Mouse (Mus musculus): Measurements from ENCODE around the gene Rnf212. TPM values are rescaled to one million over a fixed set of nuclear protein-coding genes. Genes with fewer than 3 reads are reported as not detected.

The Rnf212 gene
- polyA plus RNA-seq, 1 experiment, result 0.31 TPM

GRCm38 (mm10) chr5:108750328-108751210, 24.2 kb downstream of the Rnf212 start:
- H3K36me3 ChIP-seq (ENCODE audit: control insufficient read depth), result peaks cover 21% of the 10 kb centered on the region
- TF ChIP-seq GATA1 (IDR thresholded peaks at IDR 0.05; ENCODE audit: low read length), result peak; percentile 66
- TF ChIP-seq TAL1 (IDR thresholded peaks at IDR 0.05; ENCODE audit: low read length), result peak; percentile 59
- H3K4me3 ChIP-seq (replicated peaks), result peak overlapping the region; percentile 56
- peaks cover 6% of the 10 kb centered on the region for H3K27me3 ChIP-seq (ENCODE audit: control insufficient read depth)
- H3K9me3 ChIP-seq (ENCODE audit: control insufficient read depth, low read length), result no peaks in the 10 kb centered on the region; the same call in 1 of the 2 replicates
- H3K4me1 ChIP-seq (ENCODE audit: control insufficient read depth), result peaks cover 46% of the 10 kb centered on the region

- H3K27me3 ChIP-seq (ENCODE audit: control insufficient read depth), result no peaks in the 10 kb centered on the region
- TF ChIP-seq GATA1 (IDR thresholded peaks at IDR 0.05; ENCODE audit: low read length), result no peak
- no peak for TF ChIP-seq TAL1 (IDR thresholded peaks at IDR 0.05; ENCODE audit: low read length)
- H3K4me3 ChIP-seq (replicated peaks), result no peak overlapping the region
- peaks cover 24% of the 10 kb centered on the region for H3K4me1 ChIP-seq (ENCODE audit: control insufficient read depth)
- H3K9me3 ChIP-seq (ENCODE audit: control insufficient read depth, low read length), result no peaks in the 10 kb centered on the region
- peaks cover 46% of the 10 kb centered on the region for H3K36me3 ChIP-seq (ENCODE audit: control insufficient read depth)
These were observed 30.2 kb downstream of the Rnf212 start for GRCm38 (mm10) chr5:108744629-108745028.

DNA sequence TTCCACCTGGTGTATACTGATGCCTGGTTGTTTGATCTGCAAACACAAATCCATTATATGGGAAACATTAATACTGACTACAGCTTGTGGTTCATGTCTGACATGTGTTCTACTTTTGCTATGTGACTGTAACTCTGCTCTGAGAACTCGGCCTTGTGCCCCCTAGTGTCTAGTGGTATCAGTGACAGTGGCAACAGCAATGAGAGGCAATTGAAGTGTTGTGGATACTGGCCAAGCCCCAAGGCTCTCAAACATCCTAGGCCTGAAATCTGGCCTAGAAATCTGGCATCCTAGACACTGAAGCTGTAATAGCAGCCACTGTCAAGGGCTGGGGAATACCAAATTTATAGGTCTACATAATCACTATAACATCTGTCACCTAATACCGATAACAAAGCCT, 30.9 kb downstream of the Rnf212 start:
- TF ChIP-seq TAL1 (IDR thresholded peaks at IDR 0.05; ENCODE audit: low read length) (no peak), GATA1 (IDR thresholded peaks at IDR 0.05; ENCODE audit: low read length) (no peak)

GRCm38 (mm10) chr5:108742596-108742995, 32.2 kb downstream of the Rnf212 start:
- TF ChIP-seq TAL1 (IDR thresholded peaks at IDR 0.05; ENCODE audit: low read length), result no peak
- no peak for TF ChIP-seq GATA1 (IDR thresholded peaks at IDR 0.05; ENCODE audit: low read length)
- H3K4me3 ChIP-seq (replicated peaks), result no peak overlapping the region
- H3K4me1 ChIP-seq (ENCODE audit: control insufficient read depth), result peaks cover 10% of the 10 kb centered on the region
- H3K9me3 ChIP-seq (ENCODE audit: control insufficient read depth, low read length), result no peaks in the 10 kb centered on the region
- 0 out of 2 replicates have a peak, but pooled peaks cover 2% of the 10 kb centered on the region for H3K27me3 ChIP-seq (ENCODE audit: control insufficient read depth)
- H3K36me3 ChIP-seq (ENCODE audit: control insufficient read depth), result peaks cover 38% of the 10 kb centered on the region

More for the DNA sequence above, 30.9 kb downstream of the Rnf212 start:
- Histone ChIP-seq H3K27me3 (ENCODE audit: control insufficient read depth) (0 out of 2 replicates have a peak, but pooled peaks cover 2% of the 10 kb centered on the region), H3K4me1 (ENCODE audit: control insufficient read depth) (peaks cover 18% of the 10 kb centered on the region), H3K4me3 (replicated peaks) (no peak overlapping the region), H3K9me3 (ENCODE audit: control insufficient read depth, low read length) (no peaks in the 10 kb centered on the region), H3K36me3 (ENCODE audit: control insufficient read depth) (peaks cover 44% of the 10 kb centered on the region)

DNA sequence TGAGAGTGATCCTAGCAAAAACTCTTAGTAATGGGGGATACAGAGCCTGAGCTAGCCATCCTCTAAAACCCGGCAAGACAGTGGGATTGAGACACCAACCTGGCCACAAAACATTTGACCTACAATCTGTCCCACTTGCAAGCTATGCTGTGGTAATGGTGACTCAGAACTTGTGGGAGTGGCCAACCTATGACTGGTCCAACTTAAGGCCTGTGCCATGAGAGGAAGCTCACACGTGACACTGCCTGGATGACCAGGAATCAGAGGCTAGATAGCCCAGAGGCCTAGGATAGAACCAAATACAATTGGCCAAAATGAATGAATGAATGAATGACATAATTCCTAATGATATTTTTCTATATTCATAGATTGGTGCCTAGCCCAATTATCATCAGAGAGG, 32.9 kb downstream of the Rnf212 start:
- 0 out of 2 replicates have a peak, but pooled peaks cover 2% of the 10 kb centered on the region for H3K27me3 ChIP-seq (ENCODE audit: control insufficient read depth)
- no peak for TF ChIP-seq TAL1 (IDR thresholded peaks at IDR 0.05; ENCODE audit: low read length)
- TF ChIP-seq GATA1 (IDR thresholded peaks at IDR 0.05; ENCODE audit: low read length), result no peak
- H3K36me3 ChIP-seq (ENCODE audit: control insufficient read depth), result peaks cover 31% of the 10 kb centered on the region
- no peaks in the 10 kb centered on the region for H3K9me3 ChIP-seq (ENCODE audit: control insufficient read depth, low read length)
- peaks cover 8% of the 10 kb centered on the region for H3K4me1 ChIP-seq (ENCODE audit: control insufficient read depth)
- no peak overlapping the region for H3K4me3 ChIP-seq (replicated peaks)

DNA sequence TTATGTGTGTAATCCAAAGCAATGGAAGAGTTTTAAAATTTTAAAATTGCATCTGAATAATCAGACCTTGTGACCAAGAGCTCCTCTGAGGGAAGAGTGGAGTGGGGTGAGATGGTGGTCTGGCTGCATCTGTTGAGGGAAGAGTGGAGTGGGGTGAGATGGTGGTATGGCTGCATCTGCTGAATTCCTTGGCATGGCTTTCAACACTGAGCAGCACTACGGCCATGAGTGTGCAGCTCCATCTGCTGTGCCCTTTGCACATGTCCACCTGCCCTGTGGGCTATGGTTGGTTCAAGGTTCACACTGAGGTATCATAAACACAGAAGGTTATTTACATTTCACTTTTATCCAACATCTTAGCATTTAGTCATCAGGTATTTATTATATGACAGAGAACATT, 47.4 kb downstream of the Rnf212 start:
- no peak overlapping the region for H3K4me3 ChIP-seq (replicated peaks)
- no peaks in the 10 kb centered on the region for H3K9me3 ChIP-seq (ENCODE audit: control insufficient read depth, low read length)
- TF ChIP-seq GATA1 (IDR thresholded peaks at IDR 0.05; ENCODE audit: low read length), result no peak
- TF ChIP-seq TAL1 (IDR thresholded peaks at IDR 0.05; ENCODE audit: low read length), result no peak
- H3K36me3 ChIP-seq (ENCODE audit: control insufficient read depth), result peaks cover 46% of the 10 kb centered on the region
- H3K27me3 ChIP-seq (ENCODE audit: control insufficient read depth), result peaks cover 8% of the 10 kb centered on the region
- no peaks in the 10 kb centered on the region for H3K4me1 ChIP-seq (ENCODE audit: control insufficient read depth)

GRCm38 (mm10) chr5:108726557-108727248, 48.1 kb downstream of the Rnf212 start:
- H3K9me3 ChIP-seq (ENCODE audit: control insufficient read depth, low read length), result no peaks in the 10 kb centered on the region
- peaks cover 8% of the 10 kb centered on the region for H3K27me3 ChIP-seq (ENCODE audit: control insufficient read depth)
- H3K4me1 ChIP-seq (ENCODE audit: control insufficient read depth), result no peaks in the 10 kb centered on the region
- no peak for TF ChIP-seq TAL1 (IDR thresholded peaks at IDR 0.05; ENCODE audit: low read length)
- TF ChIP-seq GATA1 (IDR thresholded peaks at IDR 0.05; ENCODE audit: low read length), result no peak
- no peak overlapping the region for H3K4me3 ChIP-seq (replicated peaks)
- H3K36me3 ChIP-seq (ENCODE audit: control insufficient read depth), result peaks cover 45% of the 10 kb centered on the region

- H3K27me3 ChIP-seq (ENCODE audit: control insufficient read depth), result peaks cover 12% of the 10 kb centered on the region
- H3K36me3 ChIP-seq (ENCODE audit: control insufficient read depth), result peaks cover 21% of the 10 kb centered on the region
- TF ChIP-seq GATA1 (IDR thresholded peaks at IDR 0.05; ENCODE audit: low read length) (no peak), TAL1 (IDR thresholded peaks at IDR 0.05; ENCODE audit: low read length) (no peak)
- no peak overlapping the region for H3K4me3 ChIP-seq (replicated peaks)
- H3K4me1 ChIP-seq (ENCODE audit: control insufficient read depth), result no peaks in the 10 kb centered on the region
- H3K9me3 ChIP-seq (ENCODE audit: control insufficient read depth, low read length), result no peaks in the 10 kb centered on the region
These were observed 50.8 kb downstream of the Rnf212 start for GRCm38 (mm10) chr5:108724006-108724405.

DNA sequence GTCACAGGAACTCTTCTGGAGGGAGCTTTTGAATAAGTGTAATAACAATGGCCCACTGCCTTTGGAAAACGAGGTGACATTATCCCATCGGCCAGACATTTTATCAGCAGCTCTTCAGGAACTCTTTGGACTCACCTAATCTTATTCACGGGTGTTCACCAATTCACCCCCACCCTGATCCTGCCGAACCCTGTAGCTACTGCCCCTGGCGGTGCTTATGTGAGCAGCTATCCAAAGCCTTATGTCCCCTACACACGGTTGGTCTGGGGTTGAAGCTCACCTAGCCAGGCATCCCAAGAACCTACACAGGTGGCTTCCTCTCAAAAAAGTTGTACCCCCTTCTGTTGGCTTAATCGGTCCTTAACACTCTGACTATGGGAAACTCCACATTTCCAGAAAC, 55.0 kb downstream of the Rnf212 start:
- TF ChIP-seq TAL1 (IDR thresholded peaks at IDR 0.05; ENCODE audit: low read length), result no peak
- no peak for TF ChIP-seq GATA1 (IDR thresholded peaks at IDR 0.05; ENCODE audit: low read length)
- Histone ChIP-seq H3K4me3 (replicated peaks) (no peak overlapping the region), H3K36me3 (ENCODE audit: control insufficient read depth) (no peaks in the 10 kb centered on the region), H3K4me1 (ENCODE audit: control insufficient read depth) (no peaks in the 10 kb centered on the region), H3K27me3 (ENCODE audit: control insufficient read depth) (peaks cover 12% of the 10 kb centered on the region), H3K9me3 (ENCODE audit: control insufficient read depth, low read length) (no peaks in the 10 kb centered on the region)

Measured in erythroblast, embryonic 14.5 days (primary cell).